Mouse (Mus musculus) heart, adult 2 months (tissue): Measurements from ENCODE around the gene Mrpl23. TPM values are rescaled to one million over a fixed set of nuclear protein-coding genes. Genes with fewer than 3 reads are reported as not detected.
A peak's percentile ranks its signal among the peaks of the same experiment; 100 is the strongest.

ENCODE experiments used
- DNase-seq, 2 experiments: peaks; one replicate each; pipeline ENCODE4 v3.0.0; 2021
- H3K27ac ChIP-seq: fragments of 200-600 bp; 2 replicates; pipeline ENCODE4 v1.8.1; 2022
- H3K27me3 ChIP-seq: fragments of 200-500 bp; 2 replicates; pipeline ENCODE4 v1.6.1; 2012; ENCODE audit warnings: mild to moderate bottlenecking, low read length, inconsistent platforms, mixed read lengths; ENCODE audit not compliant: control insufficient read depth, insufficient read depth
- H3K36me3 ChIP-seq: fragments of 200-500 bp; 2 replicates; pipeline ENCODE4 v1.6.1; 2012; ENCODE audit warnings: low read length, inconsistent platforms; ENCODE audit not compliant: control insufficient read depth, insufficient read depth
- H3K4me1 ChIP-seq: fragments of 200-500 bp; 2 replicates; pipeline ENCODE4 v1.6.1; 2011; ENCODE audit warnings: low read length; ENCODE audit not compliant: control insufficient read depth, insufficient read depth
- H3K4me3 ChIP-seq: fragments of 200-600 bp; 2 replicates; pipeline ENCODE4 v1.8.1; 2022
- H3K79me2 ChIP-seq: fragments of 200-500 bp; replicated peaks from 2 replicates; pipeline ENCODE4 v1.6.1; 2012; ENCODE audit warnings: mild to moderate bottlenecking, inconsistent platforms, low read length, moderate library complexity, mixed read lengths; ENCODE audit not compliant: control insufficient read depth, insufficient read depth
- H3K9ac ChIP-seq: fragments of 200-500 bp; 2 replicates; pipeline ENCODE4 v1.6.1; 2012; ENCODE audit warnings: low read depth, mild to moderate bottlenecking, control low read depth, inconsistent platforms, low read length, mixed read lengths
- CTCF ChIP-seq: fragments of 200-600 bp; IDR thresholded peaks from 2 replicates; pipeline ENCODE4 v1.8.1; 2022; ENCODE audit warnings: antibody characterized with exemption, mild to moderate bottlenecking, moderate library complexity
- EP300 ChIP-seq: fragments of 200-500 bp; IDR thresholded peaks from 2 replicates; pipeline ENCODE4 v1.6.1; 2011; ENCODE audit warnings: low read depth, low read length, control low read depth; ENCODE audit not compliant: insufficient read depth
- POLR2A ChIP-seq: fragments of 200-500 bp; IDR thresholded peaks from 2 replicates; pipeline ENCODE4 v1.6.1; 2011; ENCODE audit warnings: mild to moderate bottlenecking, low read depth, low read length, control low read depth; ENCODE audit not compliant: insufficient read depth
- WGBS: fragments of 180-500 bp; shearing (Covaris S2); methylation state at CpG from one replicate; pipeline ENCODE4 v1.1.7; 2018; 5-methylcytosine and 5-hydroxymethylcytosine counted together
- intact Hi-C: fragments of 180-260 bp; cut with DNase I; formaldehyde crosslinking; loops from one replicate; pipeline ENCODE4 v1.15.1; 2025
- polyA plus RNA-seq: library from polyadenylated mRNA; depleted of rRNA; stranded (reverse); fragments of >200 nt; gene quantifications from 2 replicates; pipeline ENCODE4 v1.2.3, GENCODE M21; 2012
- total RNA-seq, 2 experiments: library from RNA; stranded (reverse); gene quantifications; 2 replicates each; pipeline ENCODE4 v1.2.3; 2021

The Mrpl23 gene
- total and polyA plus RNA-seq, 3 experiments: 0.89 to 12.8 (median 2.1) TPM

GRCm38 (mm10) chr7:142493535-142493934 lies 39.0 kb upstream of the Mrpl23 start:
- no peaks in the 10 kb centered on the region for H3K4me1 ChIP-seq
- no peak overlapping the region for H3K27ac ChIP-seq
- intact Hi-C loops: no loop called here
- no peaks in the 10 kb centered on the region for H3K79me2 ChIP-seq
- DNase-seq: no peak
- no peak overlapping the region for H3K4me3 ChIP-seq
- no peaks in the 10 kb centered on the region for H3K36me3 ChIP-seq
- TF ChIP-seq CTCF (no peak), EP300 (no peak), POLR2A (no peak)
- whole genome bisulfite sequencing: 84% methylated on average over 8 of the region's 8 CpGs
- no peaks in the 10 kb centered on the region for H3K27me3 ChIP-seq
- H3K9ac ChIP-seq: no peak overlapping the region

- peak; percentile 40 to 65 for DNase-seq
- H3K4me1 ChIP-seq: peaks cover 3% of the 10 kb centered on the region; the same call in 1 of the 2 replicates
- TF ChIP-seq POLR2A (peak; percentile 15; the same call in 1 of the 2 replicates), EP300 (peak; percentile 63; the same call in 1 of the 2 replicates), CTCF (no peak)
- peak overlapping the region; percentile 67 for H3K27ac ChIP-seq
- 60% methylated on average over 3 of the region's 3 CpGs for WGBS
- intact Hi-C loops: loop anchor here (2.0 to 5.0 kb wide), 2 partner anchors 15 to 179 kb away; no protein-coding TSS in a partner anchor
- H3K27me3 ChIP-seq: no peaks in the 10 kb centered on the region
- H3K79me2 ChIP-seq: no peaks in the 10 kb centered on the region
- no peak overlapping the region for H3K4me3 ChIP-seq
- H3K9ac ChIP-seq: no peak overlapping the region
- H3K36me3 ChIP-seq: no peaks in the 10 kb centered on the region
These were observed 36.3 kb upstream of the Mrpl23 start for GRCm38 (mm10) chr7:142496158-142496557.

- intact Hi-C loops: loop anchor here (1.0 to 5.0 kb wide), 3 partner anchors 16 to 179 kb away; no protein-coding TSS in a partner anchor
- H3K27ac ChIP-seq: peak overlapping the region; percentile 67
- WGBS: 69% methylated on average over 5 of the region's 5 CpGs
These were observed 35.7 kb upstream of the Mrpl23 start for GRCm38 (mm10) chr7:142496800-142497199.

GRCm38 (mm10) chr7:142497775-142498174 lies 34.7 kb upstream of the Mrpl23 start:
- intact Hi-C loops: loop anchor here (1.0 to 5.0 kb wide), 4 partner anchors 17 to 180 kb away; no protein-coding TSS in a partner anchor
- no peak overlapping the region for H3K27ac ChIP-seq
- no peaks in the 10 kb centered on the region for H3K36me3 ChIP-seq
- no peaks in the 10 kb centered on the region for H3K79me2 ChIP-seq
- 83% methylated on average over 2 of the region's 2 CpGs for WGBS
- DNase-seq: peak; percentile 68 to 71
- peaks cover 3% of the 10 kb centered on the region; the same call in 1 of the 2 replicates for H3K4me1 ChIP-seq
- H3K27me3 ChIP-seq: no peaks in the 10 kb centered on the region
- H3K4me3 ChIP-seq: no peak overlapping the region
- H3K9ac ChIP-seq: no peak overlapping the region
- peak; percentile 78 for TF ChIP-seq CTCF
- TF ChIP-seq POLR2A: no peak
- TF ChIP-seq EP300: peak; percentile 74

More at GRCm38 (mm10) chr7:142496800-142497199, 35.7 kb upstream of the Mrpl23 start:
- Histone ChIP-seq H3K4me1 (peaks cover 3% of the 10 kb centered on the region; the same call in 1 of the 2 replicates), H3K27me3 (no peaks in the 10 kb centered on the region), H3K36me3 (no peaks in the 10 kb centered on the region), H3K4me3 (no peak overlapping the region), H3K79me2 (no peaks in the 10 kb centered on the region), H3K9ac (peak overlapping the region; percentile 43; the same call in 1 of the 2 replicates)
- peak; percentile 45 to 46 for DNase-seq
- 0 out of 2 replicates have a peak, but pooled peaks have one; percentile 35 for TF ChIP-seq EP300
- TF ChIP-seq POLR2A: peak; percentile 53; the same call in 1 of the 2 replicates
- TF ChIP-seq CTCF: peak; percentile 89

- Histone ChIP-seq H3K9ac (no peak within 1 kb of the TSS), H3K79me2 (no peaks in the 10 kb centered on the region), H3K4me1 (peaks cover 3% of the 10 kb centered on the region; the same call in 1 of the 2 replicates), H3K36me3 (no peaks in the 10 kb centered on the region), H3K27me3 (no peaks in the 10 kb centered on the region), H3K27ac (no peak within 1 kb of the TSS), H3K4me3 (no peak within 1 kb of the TSS)
- no peak for TF ChIP-seq POLR2A
- no peak for TF ChIP-seq EP300
- no peak for TF ChIP-seq CTCF
- no peak for DNase-seq
- intact Hi-C loops: loop anchor here (2.0 to 5.0 kb wide), 2 partner anchors 164 to 181 kb away; no protein-coding TSS in a partner anchor
- 87% methylated on average over 2 of the region's 2 CpGs for WGBS
These were observed 33.9 kb upstream of the Mrpl23 start, which contains the start of gene Tnnt3 for GRCm38 (mm10) chr7:142498575-142498974. TSS of gene Tnnt3 (plus strand) at chr7:142498836.
